27 mouse cellular contexts compared by ENCODE assay signal in genomic region chr12:41526688-41527087, GRCm38 (mm10). TPM values are rescaled to one million over a fixed set of nuclear protein-coding genes. Genes with fewer than 3 reads are reported as not detected.
DNase-seq lines count a peak whose midpoint lies in the region; ATAC-seq and TF ChIP-seq lines count a peak whose summit lies in the region.
"Had no signal": no experiment of that assay in that cellular context is flagged by ENCODE, and none has a peak within 500 bp of the region (broad histone marks: within the 10 kb centered on the region; RNA-seq: fewer than 3 reads in every experiment).

No protein-coding gene starts in this region.

- ATAC-seq in forebrain, embryonic 16.5 days: no peak
- ATAC-seq in midbrain, embryonic 16.5 days: no peak
- ATAC-seq in neural tube, embryonic 15.5 days (ENCODE audit: low FRiP score): no peak
- ATAC-seq: activated CD4-positive, CD25-positive, alpha-beta regulatory T cell, adult 4 months; CD4-positive, CD25-positive, alpha-beta regulatory T cell, adult 4 months; forebrain, embryonic 15.5 days; Patski had no signal

- WGBS in forebrain, embryonic 10.5 days: 51% methylated on average over 2 of the region's 2 CpGs
- 9% methylated on average over 2 of the region's 2 CpGs for WGBS in forebrain, embryonic 16.5 days
- 45% methylated on average over 2 of the region's 2 CpGs for WGBS in midbrain, embryonic 10.5 days
- WGBS in midbrain, embryonic 16.5 days: 20% methylated on average over 2 of the region's 2 CpGs
- 33% methylated on average over 2 of the region's 2 CpGs for WGBS in neural tube, embryonic 15.5 days

- H3K27me3 ChIP-seq in forebrain, embryonic 10.5 days (ENCODE audit: poor library complexity, severe bottlenecking): no peaks in the 10 kb centered on the region
- no peaks in the 10 kb centered on the region for H3K27me3 ChIP-seq in forebrain, embryonic 16.5 days (replicated peaks; ENCODE audit: control insufficient read depth, insufficient read depth, low read length)
- H3K27me3 ChIP-seq in midbrain, embryonic 10.5 days (ENCODE audit: low read depth, poor library complexity, severe bottlenecking): no peaks in the 10 kb centered on the region
- H3K27me3 ChIP-seq in midbrain, embryonic 16.5 days (ENCODE audit: control insufficient read depth, insufficient read depth, low read depth, low read length): no peaks in the 10 kb centered on the region
- no peaks in the 10 kb centered on the region for H3K27me3 ChIP-seq in neural tube, embryonic 15.5 days (replicated peaks)
- H3K27me3 ChIP-seq: embryonic facial prominence, embryonic 13.5 days; embryonic facial prominence, embryonic 15.5 days; forebrain, embryonic 12.5 days; forebrain, embryonic 15.5 days; Patski had no signal

- H3K4me2 ChIP-seq in forebrain, embryonic 16.5 days (ENCODE audit: low read length): no peak overlapping the region
- H3K4me2 ChIP-seq in midbrain, embryonic 16.5 days (ENCODE audit: low read length): no peak overlapping the region
- H3K4me2 ChIP-seq in neural tube, embryonic 15.5 days: no peak overlapping the region
- H3K4me2 ChIP-seq: embryonic facial prominence, embryonic 13.5 days; embryonic facial prominence, embryonic 15.5 days; forebrain, embryonic 12.5 days; forebrain, embryonic 15.5 days had no signal

- no peaks in the 10 kb centered on the region for H3K36me3 ChIP-seq in forebrain, embryonic 10.5 days (replicated peaks)
- H3K36me3 ChIP-seq in forebrain, embryonic 16.5 days (ENCODE audit: control insufficient read depth, insufficient read depth): no peaks in the 10 kb centered on the region
- no peaks in the 10 kb centered on the region for H3K36me3 ChIP-seq in midbrain, embryonic 10.5 days
- H3K36me3 ChIP-seq in midbrain, embryonic 16.5 days (ENCODE audit: control insufficient read depth, insufficient read depth, low read length): no peaks in the 10 kb centered on the region
- H3K36me3 ChIP-seq in neural tube, embryonic 15.5 days: no peaks in the 10 kb centered on the region
- H3K36me3 ChIP-seq: embryonic facial prominence, embryonic 13.5 days; embryonic facial prominence, embryonic 15.5 days; forebrain, embryonic 12.5 days; forebrain, embryonic 15.5 days had no signal

- no peaks in the 10 kb centered on the region for H3K9me3 ChIP-seq in forebrain, embryonic 10.5 days
- H3K9me3 ChIP-seq in forebrain, embryonic 16.5 days (ENCODE audit: control insufficient read depth, low read length): no peaks in the 10 kb centered on the region
- no peaks in the 10 kb centered on the region for H3K9me3 ChIP-seq in midbrain, embryonic 10.5 days (replicated peaks)
- no peaks in the 10 kb centered on the region for H3K9me3 ChIP-seq in midbrain, embryonic 16.5 days (replicated peaks; ENCODE audit: control insufficient read depth, low read length, poor library complexity, severe bottlenecking)
- H3K9me3 ChIP-seq in neural tube, embryonic 15.5 days (replicated peaks): no peaks in the 10 kb centered on the region
- H3K9me3 ChIP-seq: embryonic facial prominence, embryonic 13.5 days; embryonic facial prominence, embryonic 15.5 days; forebrain, embryonic 12.5 days; forebrain, embryonic 15.5 days had no signal

- no peak for DNase-seq in forebrain, embryonic 10.5 days (ENCODE audit: extremely low spot score, low spot score)
- DNase-seq in midbrain, embryonic 10.5 days (ENCODE audit: low spot score): no peak
- DNase-seq in retina, embryonic 14.5 days (ENCODE audit: low spot score): peak; percentile 18
- DNase-seq in retina, postnatal 1 day: no peak
- DNase-seq in brain, embryonic 14.5 days (ENCODE audit: low read depth): peak; percentile 24
- DNase-seq: adrenal gland, adult 8-10 months; adrenal gland, postnatal 14 days; adrenal gland, postnatal 36 days; B cell, adult 2 months; cerebellum, adult 11 months; cerebellum, adult 18-20 months; cerebellum, adult 8-10 months; cerebellum, adult 9-11 months; cerebellum, postnatal 14 days; cerebellum, postnatal 36 days; embryo, embryonic 11 days had no signal

- no peak for TF ChIP-seq POLR2A in brain, embryonic 14.5 days (IDR thresholded peaks at IDR 0.05; ENCODE audit: borderline replicate concordance, extremely low read depth, insufficient read depth, insufficient read length, poor library complexity, severe bottlenecking)

- no peak overlapping the region for H3K4me3 ChIP-seq in forebrain, embryonic 10.5 days
- no peak overlapping the region for H3K4me3 ChIP-seq in forebrain, embryonic 16.5 days (replicated peaks; ENCODE audit: low read length)
- no peak overlapping the region for H3K4me3 ChIP-seq in midbrain, embryonic 10.5 days
- no peak overlapping the region for H3K4me3 ChIP-seq in midbrain, embryonic 16.5 days (ENCODE audit: low read depth, low read length)
- no peak overlapping the region for H3K4me3 ChIP-seq in neural tube, embryonic 15.5 days (replicated peaks)
- H3K4me3 ChIP-seq: embryonic facial prominence, embryonic 13.5 days; embryonic facial prominence, embryonic 15.5 days; erythroblast, embryonic 14.5 days; forebrain, embryonic 12.5 days; forebrain, embryonic 15.5 days had no signal

- H3K27ac ChIP-seq in forebrain, embryonic 10.5 days: peak overlapping the region; percentile 44; the same call in 1 of the 2 replicates
- H3K27ac ChIP-seq in forebrain, embryonic 16.5 days (ENCODE audit: low read length): no peak overlapping the region
- H3K27ac ChIP-seq in midbrain, embryonic 10.5 days (replicated peaks): peak overlapping the region; percentile 38; the same call in 1 of the 2 replicates
- no peak overlapping the region for H3K27ac ChIP-seq in midbrain, embryonic 16.5 days (ENCODE audit: low read length)
- H3K27ac ChIP-seq in neural tube, embryonic 15.5 days (replicated peaks): no peak overlapping the region
- H3K27ac ChIP-seq: embryonic facial prominence, embryonic 13.5 days; embryonic facial prominence, embryonic 15.5 days; forebrain, embryonic 12.5 days; forebrain, embryonic 15.5 days had no signal

- H3K9ac ChIP-seq in forebrain, embryonic 16.5 days (replicated peaks; ENCODE audit: low read depth, low read length): no peak overlapping the region
- no peak overlapping the region for H3K9ac ChIP-seq in midbrain, embryonic 16.5 days (ENCODE audit: low read depth, low read length)
- no peak overlapping the region for H3K9ac ChIP-seq in neural tube, embryonic 15.5 days (replicated peaks)
- H3K9ac ChIP-seq: embryonic facial prominence, embryonic 13.5 days; embryonic facial prominence, embryonic 15.5 days; forebrain, embryonic 12.5 days; forebrain, embryonic 15.5 days had no signal

- no peak for TF ChIP-seq CTCF in brain, embryonic 14.5 days (IDR thresholded peaks at IDR 0.05; ENCODE audit: borderline replicate concordance, extremely low read depth, insufficient read depth, insufficient read length)

- H3K4me1 ChIP-seq in forebrain, embryonic 10.5 days: peaks cover 11% of the 10 kb centered on the region
- no peaks in the 10 kb centered on the region for H3K4me1 ChIP-seq in forebrain, embryonic 16.5 days (replicated peaks; ENCODE audit: control insufficient read depth, insufficient read depth, low read length)
- H3K4me1 ChIP-seq in midbrain, embryonic 10.5 days: peaks cover 25% of the 10 kb centered on the region
- H3K4me1 ChIP-seq in midbrain, embryonic 16.5 days (ENCODE audit: control insufficient read depth, insufficient read depth, low read length): no peaks in the 10 kb centered on the region
- no peaks in the 10 kb centered on the region for H3K4me1 ChIP-seq in neural tube, embryonic 15.5 days
- H3K4me1 ChIP-seq: embryonic facial prominence, embryonic 13.5 days; embryonic facial prominence, embryonic 15.5 days; forebrain, embryonic 15.5 days had no signal

RNA-seq across cellular contexts. Expression of gene Lrrn3, which starts 40.5 kb away (rescaled TPM):
- 5.2 and 6.3 TPM in 2 replicates for polyA plus RNA-seq in forebrain, embryonic 10.5 days (2016; fragmentation: Nextera tagmentation; extraction: Ambion mirVana)
- polyA plus RNA-seq in forebrain, embryonic 16.5 days (2015; fragmentation: Nextera tagmentation; extraction: Ambion mirVana): 87.2 and 88.1 TPM in 2 replicates
- polyA plus RNA-seq in midbrain, embryonic 10.5 days (2016; fragmentation: Nextera tagmentation; extraction: Ambion mirVana): 8.9 and 16.7 TPM in 2 replicates
- polyA plus RNA-seq in midbrain, embryonic 16.5 days (2015; fragmentation: Nextera tagmentation; extraction: Ambion mirVana): 114 and 122 TPM in 2 replicates
- 33.1 and 50.8 TPM in 2 replicates for polyA plus RNA-seq in brain, embryonic 14.5 days (2012; rRNA removed)
- 71.7 and 82.9 TPM in 2 replicates for polyA plus RNA-seq in neural tube, embryonic 15.5 days (2015; fragmentation: Nextera tagmentation; extraction: Ambion mirVana)
- polyA plus RNA-seq: erythroblast, embryonic 14.5 days had no signal

Comparison
In these comparisons a context has a peak if more than half of its experiments do, and no peak if none do; other contexts are left out.
1. DNase-seq: peak in retina, embryonic 14.5 days (single experiment) and brain, embryonic 14.5 days (single experiment); none in forebrain, embryonic 10.5 days (single experiment), midbrain, embryonic 10.5 days (single experiment) and retina, postnatal 1 day (single experiment).
2. H3K27ac ChIP-seq: peak in forebrain, embryonic 10.5 days (single experiment) and midbrain, embryonic 10.5 days (single experiment); none in forebrain, embryonic 16.5 days (single experiment), midbrain, embryonic 16.5 days (single experiment) and neural tube, embryonic 15.5 days (single experiment).